Mouse (Mus musculus) lung, embryonic 14.5 days (tissue): ENCODE data around the gene Tmem60. TPM values are rescaled to one million over a fixed set of nuclear protein-coding genes. Genes with fewer than 3 reads are reported as not detected.
A peak's percentile ranks its signal among the peaks of the same experiment; 100 is the strongest.

ENCODE experiments used
- ATAC-seq: fragments of 200-750 bp; cut with Nextera tagmentation; 2 replicates; pipeline ENCODE4 v1.8.0; 2017; ENCODE audit warnings: mild to moderate bottlenecking, moderate TSS enrichment, moderate library complexity; ENCODE audit not compliant: insufficient read depth
- DNase-seq: peaks from one replicate; pipeline ENCODE4 v3.0.0-alpha.2; 2015
- H3K27ac ChIP-seq: fragments of 300-500 bp; sonication (generic); 2 replicates; pipeline ENCODE4 v1.5.1; 2014; ENCODE audit warnings: low read depth, mild to moderate bottlenecking, moderate library complexity
- H3K27me3 ChIP-seq: fragments of 300-500 bp; sonication (generic); 2 replicates; pipeline ENCODE4 v1.6.1; 2014; ENCODE audit warnings: low read length, control low read depth; ENCODE audit not compliant: insufficient read depth
- H3K36me3 ChIP-seq: fragments of 300-500 bp; sonication (generic); 2 replicates; pipeline ENCODE4 v1.6.1; 2014; ENCODE audit warnings: control low read depth; ENCODE audit not compliant: insufficient read depth
- H3K4me1 ChIP-seq: fragments of 300-500 bp; sonication (generic); 2 replicates; pipeline ENCODE4 v1.6.1; 2014; ENCODE audit warnings: antibody characterized with exemption, control low read depth; ENCODE audit not compliant: insufficient read depth
- H3K4me2 ChIP-seq: fragments of 300-500 bp; sonication (generic); 2 replicates; pipeline ENCODE4 v1.6.1; 2014; ENCODE audit warnings: mild to moderate bottlenecking
- H3K4me3 ChIP-seq: fragments of 300-500 bp; sonication (generic); 2 replicates; pipeline ENCODE4 v1.5.1; 2014; ENCODE audit warnings: low read depth, low read length
- H3K9ac ChIP-seq: fragments of 300-500 bp; sonication (generic); 2 replicates; pipeline ENCODE4 v1.6.1; 2014
- H3K9me3 ChIP-seq: fragments of 300-500 bp; sonication (generic); 2 replicates; pipeline ENCODE4 v1.6.1; 2016; ENCODE audit warnings: low read depth, low read length, control low read depth
- CTCF ChIP-seq: IDR thresholded peaks from 2 replicates; pipeline ENCODE4 v1.5.1; 2016; ENCODE audit warnings: antibody characterized with exemption, low read depth
- WGBS: fragments of 180-500 bp; shearing (Covaris S2); extraction: QIAGEN DNeasy Blood & Tissue Kit; methylation state at CpG from one replicate; pipeline ENCODE4 v1.1.7; 2014; 5-methylcytosine and 5-hydroxymethylcytosine counted together
- polyA plus RNA-seq: library from polyadenylated mRNA; unstranded; fragments of >200 nt; fragmentation: Nextera tagmentation; extraction: Ambion mirVana; gene quantifications from 2 replicates; pipeline ENCODE4 v1.2.1, GENCODE M21; 2014

Tmem60 gene
- polyA plus RNA-seq, 1 experiment from 2014 or later = 45.2 TPM

GRCm38 (mm10) chr5:20906191-20906590 is 24.2 kb downstream of the Tmem60 start:
- Histone ChIP-seq H3K36me3 (peaks cover 19% of the 10 kb centered on the region; the same call in 1 of the 2 replicates), H3K4me2 (no peak overlapping the region), H3K9ac (no peak overlapping the region), H3K9me3 (no peaks in the 10 kb centered on the region), H3K4me1 (no peaks in the 10 kb centered on the region), H3K27me3 (no peaks in the 10 kb centered on the region), H3K27ac (no peak overlapping the region), H3K4me3 (no peak overlapping the region)
- no peak for TF ChIP-seq CTCF
- 92% methylated on average over 7 of the region's 7 CpGs for WGBS
- ATAC-seq = no peak
- DNase-seq = no peak

GRCm38 (mm10) chr5:20911741-20912140 is 29.8 kb downstream of the Tmem60 start:
- DNase-seq (no peak), ATAC-seq (no peak)
- Histone ChIP-seq H3K9me3 (no peaks in the 10 kb centered on the region), H3K9ac (no peak overlapping the region), H3K4me2 (no peak overlapping the region), H3K27ac (no peak overlapping the region), H3K27me3 (no peaks in the 10 kb centered on the region), H3K4me1 (no peaks in the 10 kb centered on the region), H3K36me3 (peaks cover 9% of the 10 kb centered on the region; the same call in 1 of the 2 replicates), H3K4me3 (no peak overlapping the region)
- 83% methylated on average over 2 of the region's 2 CpGs for WGBS
- no peak for TF ChIP-seq CTCF

- no peaks in the 10 kb centered on the region for H3K4me1 ChIP-seq
- ATAC-seq = peak; percentile 52; the same call in 1 of the 2 replicates
- DNase-seq = peak; percentile 84
- H3K27ac ChIP-seq = no peak overlapping the region
- peak; percentile 84 for TF ChIP-seq CTCF
- no peaks in the 10 kb centered on the region for H3K9me3 ChIP-seq
- H3K4me3 ChIP-seq = no peak overlapping the region
- H3K9ac ChIP-seq = no peak overlapping the region
- H3K27me3 ChIP-seq = no peaks in the 10 kb centered on the region
- H3K36me3 ChIP-seq = no peaks in the 10 kb centered on the region
- WGBS = 71% methylated on average over 11 of the region's 11 CpGs
- no peak overlapping the region for H3K4me2 ChIP-seq
These were observed 31.6 kb downstream of the Tmem60 start for GRCm38 (mm10) chr5:20913372-20914275.

GRCm38 (mm10) chr5:20918967-20919366 is 37.0 kb downstream of the Tmem60 start:
- Histone ChIP-seq H3K9ac (no peak overlapping the region), H3K4me1 (no peaks in the 10 kb centered on the region), H3K27me3 (no peaks in the 10 kb centered on the region), H3K4me2 (no peak overlapping the region), H3K27ac (no peak overlapping the region), H3K9me3 (no peaks in the 10 kb centered on the region), H3K36me3 (0 out of 2 replicates have a peak, but pooled peaks cover 5% of the 10 kb centered on the region), H3K4me3 (no peak overlapping the region)
- ATAC-seq (no peak), DNase-seq (no peak)
- WGBS = 95% methylated on average over 4 of the region's 4 CpGs
- no peak for TF ChIP-seq CTCF

GRCm38 (mm10) chr5:20919566-20919965 is 37.6 kb downstream of the Tmem60 start:
- ATAC-seq = no peak
- TF ChIP-seq CTCF = no peak

GRCm38 (mm10) chr5:20924608-20925007 is 42.6 kb downstream of the Tmem60 start:
- TF ChIP-seq CTCF = no peak
- no peaks in the 10 kb centered on the region for H3K4me1 ChIP-seq
- ATAC-seq = no peak

More at GRCm38 (mm10) chr5:20919566-20919965, 37.6 kb downstream of the Tmem60 start:
- Histone ChIP-seq H3K27ac (no peak overlapping the region), H3K36me3 (0 out of 2 replicates have a peak, but pooled peaks cover 5% of the 10 kb centered on the region), H3K9me3 (no peaks in the 10 kb centered on the region), H3K27me3 (no peaks in the 10 kb centered on the region), H3K4me1 (no peaks in the 10 kb centered on the region), H3K4me2 (no peak overlapping the region), H3K9ac (no peak overlapping the region), H3K4me3 (no peak overlapping the region)
- 89% methylated on average over 9 of the region's 9 CpGs for WGBS
- DNase-seq = no peak

GRCm38 (mm10) chr5:20925451-20925850 is 43.5 kb downstream of the Tmem60 start:
- Histone ChIP-seq H3K4me3 (no peak overlapping the region), H3K36me3 (0 out of 2 replicates have a peak, but pooled peaks cover 5% of the 10 kb centered on the region), H3K9ac (no peak overlapping the region), H3K27me3 (no peaks in the 10 kb centered on the region), H3K4me2 (no peak overlapping the region), H3K4me1 (no peaks in the 10 kb centered on the region), H3K27ac (no peak overlapping the region), H3K9me3 (no peaks in the 10 kb centered on the region)
- TF ChIP-seq CTCF = no peak
- DNase-seq (no peak), ATAC-seq (no peak)
- 60% methylated on average over 3 of the region's 3 CpGs for WGBS

More at GRCm38 (mm10) chr5:20924608-20925007, 42.6 kb downstream of the Tmem60 start:
- Histone ChIP-seq H3K27me3 (no peaks in the 10 kb centered on the region), H3K36me3 (0 out of 2 replicates have a peak, but pooled peaks cover 5% of the 10 kb centered on the region), H3K9me3 (no peaks in the 10 kb centered on the region), H3K4me2 (no peak overlapping the region), H3K27ac (no peak overlapping the region), H3K4me3 (no peak overlapping the region), H3K9ac (no peak overlapping the region)
- DNase-seq = no peak
- WGBS = 73% methylated on average over 3 of the region's 3 CpGs
